Mouse (Mus musculus) G1E (cell line): ENCODE results near the gene Plekhg1. TPM values are rescaled to one million over a fixed set of nuclear protein-coding genes. Genes with fewer than 3 reads are reported as not detected.

ENCODE experiments used
- ATAC-seq: 2 replicates; pipeline ENCODE4 v1.8.0; 2016; ENCODE audit warnings: mild to moderate bottlenecking; ENCODE audit not compliant: insufficient number of reproducible peaks, poor library complexity, low FRiP score, severe bottlenecking; ENCODE audit errors: extremely low read depth
- DNase-seq: peaks from one replicate; pipeline ENCODE4 v3.0.0; 2012; ENCODE audit warnings: low spot score
- H3K27me3 ChIP-seq: 2 replicates; pipeline ENCODE4 v1.6.1; 2012; ENCODE audit warnings: mild to moderate bottlenecking, low read length, inconsistent platforms; ENCODE audit not compliant: insufficient read depth
- H3K36me3 ChIP-seq: replicated peaks from 2 replicates; pipeline ENCODE3; 2012; ENCODE audit warnings: mild to moderate bottlenecking, inconsistent platforms
- H3K4me1 ChIP-seq: 2 replicates; pipeline ENCODE4 v1.6.1; 2012; ENCODE audit warnings: low read depth, low read length, inconsistent platforms, mixed read lengths; ENCODE audit not compliant: insufficient read depth
- H3K4me3 ChIP-seq: 2 replicates; pipeline ENCODE4 v1.5.1; 2012; ENCODE audit warnings: low read depth, mild to moderate bottlenecking, inconsistent platforms, low read length, moderate library complexity, mixed read lengths
- H3K9me3 ChIP-seq: replicated peaks from 2 replicates; pipeline ENCODE4 v1.6.1; 2012; ENCODE audit warnings: inconsistent platforms
- CTCF ChIP-seq: IDR thresholded peaks from 2 replicates; pipeline ENCODE4 v1.5.1; 2012; ENCODE audit warnings: low read depth, low read length, inconsistent platforms, mixed read lengths
- GATA1 ChIP-seq: IDR thresholded peaks from 2 replicates; pipeline ENCODE4 v1.6.1; 2012; ENCODE audit warnings: borderline replicate concordance, low read length, inconsistent platforms, mixed read lengths
- GATA2 ChIP-seq: IDR thresholded peaks from 2 replicates; pipeline ENCODE4 v1.6.1; 2012; ENCODE audit warnings: low read depth, low read length, inconsistent platforms, borderline replicate concordance
- POLR2AphosphoS5 ChIP-seq: IDR thresholded peaks from 2 replicates; pipeline ENCODE4 v1.6.1; 2012; ENCODE audit warnings: low read depth, low read length, inconsistent platforms; ENCODE audit not compliant: insufficient replicate concordance
- TAL1 ChIP-seq: conservative IDR thresholded peaks from 2 replicates; pipeline ENCODE4 v1.6.1; 2012; ENCODE audit warnings: low read depth, low read length, inconsistent platforms, mixed read lengths
- polyA plus RNA-seq: library from polyadenylated mRNA; stranded (reverse); fragments of >175 nt; gene quantifications from 2 replicates; pipeline ENCODE4 v1.2.3, GENCODE M21; 2012
- total RNA-seq, 2 experiments: library from RNA; stranded (forward) in 1 of 2; stranded (reverse) in 1 of 2; fragments of 200-1000 nt in 1 of 2; fragments of >200 nt in 1 of 2; fragmentation: Nextera tagmentation in 1 of 2; gene quantifications; 2 replicates each; pipeline ENCODE4 v1.2.3; 2014 to 2017

Plekhg1 gene
- total and polyA plus RNA-seq, 3 experiments = 0.15 to 1.8 (median 1.6) TPM

GRCm38 (mm10) chr10:3864196-3864540, 124.0 kb downstream of the Plekhg1 start:
- H3K36me3 ChIP-seq = no peaks in the 10 kb centered on the region
- H3K4me1 ChIP-seq = no peaks in the 10 kb centered on the region
- H3K27me3 ChIP-seq = no peaks in the 10 kb centered on the region
- no peaks in the 10 kb centered on the region for H3K9me3 ChIP-seq
- no peak for TF ChIP-seq TAL1
- no peak for TF ChIP-seq CTCF
- no peak for TF ChIP-seq GATA1
- TF ChIP-seq POLR2AphosphoS5 = no peak
- TF ChIP-seq GATA2 = no peak
- H3K4me3 ChIP-seq = no peak overlapping the region
- ATAC-seq (no peak), DNase-seq (no peak)

- H3K9me3 ChIP-seq = no peaks in the 10 kb centered on the region
- no peak for DNase-seq
- H3K4me1 ChIP-seq = no peaks in the 10 kb centered on the region
- no peak overlapping the region for H3K4me3 ChIP-seq
- no peaks in the 10 kb centered on the region for H3K36me3 ChIP-seq
- TF ChIP-seq CTCF = no peak
- no peak for TF ChIP-seq TAL1
- TF ChIP-seq GATA1 = no peak
- no peak for TF ChIP-seq POLR2AphosphoS5
- no peak for TF ChIP-seq GATA2
- no peaks in the 10 kb centered on the region for H3K27me3 ChIP-seq
- no peak for ATAC-seq
These were observed 127.1 kb downstream of the Plekhg1 start for GRCm38 (mm10) chr10:3867298-3867697.

- Histone ChIP-seq H3K4me1 (no peaks in the 10 kb centered on the region), H3K36me3 (no peaks in the 10 kb centered on the region), H3K9me3 (no peaks in the 10 kb centered on the region), H3K27me3 (no peaks in the 10 kb centered on the region), H3K4me3 (no peak overlapping the region)
- DNase-seq = no peak
- TF ChIP-seq GATA2 (no peak), TAL1 (no peak), CTCF (no peak), POLR2AphosphoS5 (no peak), GATA1 (no peak)
- no peak for ATAC-seq
These were observed 130.7 kb downstream of the Plekhg1 start for GRCm38 (mm10) chr10:3870828-3871227.

- Histone ChIP-seq H3K27me3 (no peaks in the 10 kb centered on the region), H3K4me3 (no peak overlapping the region), H3K4me1 (no peaks in the 10 kb centered on the region), H3K36me3 (no peaks in the 10 kb centered on the region), H3K9me3 (no peaks in the 10 kb centered on the region)
- DNase-seq (no peak), ATAC-seq (no peak)
- TF ChIP-seq CTCF (no peak), TAL1 (no peak), POLR2AphosphoS5 (no peak), GATA1 (no peak), GATA2 (no peak)
These were observed 133.3 kb downstream of the Plekhg1 start for GRCm38 (mm10) chr10:3873467-3873866.

- ATAC-seq = no peak
- no peak for TF ChIP-seq GATA1
- TF ChIP-seq POLR2AphosphoS5 = no peak
- TF ChIP-seq GATA2 = no peak
- TF ChIP-seq CTCF = no peak
- no peak for DNase-seq
- Histone ChIP-seq H3K4me3 (no peak overlapping the region), H3K27me3 (no peaks in the 10 kb centered on the region), H3K36me3 (no peaks in the 10 kb centered on the region), H3K4me1 (no peaks in the 10 kb centered on the region), H3K9me3 (no peaks in the 10 kb centered on the region)
These were observed 137.8 kb downstream of the Plekhg1 start for GRCm38 (mm10) chr10:3877852-3878535.

GRCm38 (mm10) chr10:3881179-3881578, 141.0 kb downstream of the Plekhg1 start:
- DNase-seq (no peak), ATAC-seq (no peak)
- H3K36me3 ChIP-seq = no peaks in the 10 kb centered on the region
- H3K27me3 ChIP-seq = no peaks in the 10 kb centered on the region
- TF ChIP-seq GATA1 = no peak
- TF ChIP-seq POLR2AphosphoS5 = no peak
- TF ChIP-seq TAL1 = no peak
- TF ChIP-seq GATA2 = no peak
- TF ChIP-seq CTCF = no peak
- no peaks in the 10 kb centered on the region for H3K4me1 ChIP-seq
- H3K4me3 ChIP-seq = no peak overlapping the region
- H3K9me3 ChIP-seq = no peaks in the 10 kb centered on the region

GRCm38 (mm10) chr10:3888510-3888909, 148.3 kb downstream of the Plekhg1 start:
- Histone ChIP-seq H3K4me3 (no peak overlapping the region), H3K36me3 (no peaks in the 10 kb centered on the region), H3K4me1 (no peaks in the 10 kb centered on the region), H3K27me3 (no peaks in the 10 kb centered on the region), H3K9me3 (no peaks in the 10 kb centered on the region)
- no peak for DNase-seq
- no peak for TF ChIP-seq GATA1
- no peak for TF ChIP-seq CTCF
- TF ChIP-seq TAL1 = no peak
- no peak for TF ChIP-seq POLR2AphosphoS5
- no peak for TF ChIP-seq GATA2
- ATAC-seq = no peak
